Mouse (Mus musculus): Measurements from ENCODE around the gene Nrxn2. TPM values are rescaled to one million over a fixed set of nuclear protein-coding genes. Genes with fewer than 3 reads are reported as not detected.

Gene Nrxn2
- total and polyA plus RNA-seq, 3 experiments = 0.03 to 0.16 TPM; not detected in 1

GRCm38 (mm10) chr19:6510546-6510945 lies 92.0 kb downstream of the Nrxn2 start:
- Histone ChIP-seq H3K4me1 (ENCODE audit: insufficient read depth, low read depth, low read length) (peaks cover 2% of the 10 kb centered on the region; the same call in 1 of the 2 replicates), H3K4me3 (ENCODE audit: low read depth, low read length) (no peak overlapping the region), H3K36me3 (replicated peaks) (no peaks in the 10 kb centered on the region), H3K27me3 (ENCODE audit: insufficient read depth, low read length) (peaks cover 18% of the 10 kb centered on the region), H3K9me3 (replicated peaks) (no peaks in the 10 kb centered on the region)
- TF ChIP-seq POLR2AphosphoS5 (IDR thresholded peaks at IDR 0.05; ENCODE audit: insufficient replicate concordance, low read depth, low read length) (no peak), GATA1 (IDR thresholded peaks at IDR 0.05; ENCODE audit: borderline replicate concordance, low read length) (no peak), TAL1 (conservative IDR thresholded peaks at IDR 0.05; ENCODE audit: low read depth, low read length) (no peak), GATA2 (IDR thresholded peaks at IDR 0.05; ENCODE audit: borderline replicate concordance, low read depth, low read length) (no peak), CTCF (IDR thresholded peaks at IDR 0.05; ENCODE audit: low read depth, low read length) (no peak)
- ATAC-seq (ENCODE audit: extremely low read depth, insufficient number of reproducible peaks, low FRiP score, poor library complexity, severe bottlenecking) = no peak
- DNase-seq (ENCODE audit: low spot score) = no peak

DNA sequence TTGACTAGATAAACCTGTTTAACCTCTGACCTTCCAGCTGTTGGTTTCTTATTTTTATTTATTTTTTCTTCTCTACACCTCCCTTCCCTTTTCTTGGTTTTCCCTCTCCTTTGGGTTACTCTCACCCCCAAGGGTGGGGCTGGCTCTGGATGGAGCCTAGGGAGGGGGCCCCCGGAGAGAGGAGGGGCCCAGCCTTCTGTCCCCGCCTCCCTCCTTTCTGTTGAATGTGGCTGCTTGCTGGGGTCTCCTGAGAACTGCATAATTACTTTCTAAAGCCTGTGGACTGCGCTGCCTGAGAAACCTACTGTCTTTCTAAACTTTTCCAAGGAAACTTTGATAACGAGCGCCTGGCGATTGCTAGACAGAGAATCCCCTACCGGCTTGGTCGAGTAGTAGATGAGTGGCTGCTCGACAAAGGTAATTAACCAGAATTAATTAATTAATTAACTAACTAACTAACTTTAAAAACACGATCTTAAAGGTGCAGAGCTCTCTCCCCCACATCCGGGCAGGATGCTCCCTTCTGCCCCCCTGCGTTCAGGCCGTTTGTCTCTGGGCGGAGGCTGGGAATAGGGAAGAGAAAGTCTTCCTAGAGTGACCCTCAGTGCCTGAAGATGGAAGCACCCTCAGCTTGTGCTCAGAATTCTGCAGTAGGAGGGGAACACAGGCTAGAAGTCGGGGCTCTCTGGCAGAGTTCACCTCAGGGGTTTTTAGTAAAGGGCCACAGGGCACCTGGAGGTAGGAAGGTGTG lies 95.0 kb downstream of the Nrxn2 start:
- Histone ChIP-seq H3K4me1 (ENCODE audit: insufficient read depth, low read depth, low read length) (no peaks in the 10 kb centered on the region), H3K4me3 (ENCODE audit: low read depth, low read length) (no peak overlapping the region), H3K27me3 (ENCODE audit: insufficient read depth, low read length) (peaks cover 6% of the 10 kb centered on the region; the same call in 1 of the 2 replicates), H3K9me3 (replicated peaks) (no peaks in the 10 kb centered on the region), H3K36me3 (replicated peaks) (no peaks in the 10 kb centered on the region)
- TF ChIP-seq GATA2 (IDR thresholded peaks at IDR 0.05; ENCODE audit: borderline replicate concordance, low read depth, low read length) (no peak), POLR2AphosphoS5 (IDR thresholded peaks at IDR 0.05; ENCODE audit: insufficient replicate concordance, low read depth, low read length) (no peak), GATA1 (IDR thresholded peaks at IDR 0.05; ENCODE audit: borderline replicate concordance, low read length) (no peak), CTCF (IDR thresholded peaks at IDR 0.05; ENCODE audit: low read depth, low read length) (no peak), TAL1 (conservative IDR thresholded peaks at IDR 0.05; ENCODE audit: low read depth, low read length) (no peak)
- ATAC-seq (ENCODE audit: extremely low read depth, insufficient number of reproducible peaks, low FRiP score, poor library complexity, severe bottlenecking) (no peak), DNase-seq (ENCODE audit: low spot score) (no peak)

DNA sequence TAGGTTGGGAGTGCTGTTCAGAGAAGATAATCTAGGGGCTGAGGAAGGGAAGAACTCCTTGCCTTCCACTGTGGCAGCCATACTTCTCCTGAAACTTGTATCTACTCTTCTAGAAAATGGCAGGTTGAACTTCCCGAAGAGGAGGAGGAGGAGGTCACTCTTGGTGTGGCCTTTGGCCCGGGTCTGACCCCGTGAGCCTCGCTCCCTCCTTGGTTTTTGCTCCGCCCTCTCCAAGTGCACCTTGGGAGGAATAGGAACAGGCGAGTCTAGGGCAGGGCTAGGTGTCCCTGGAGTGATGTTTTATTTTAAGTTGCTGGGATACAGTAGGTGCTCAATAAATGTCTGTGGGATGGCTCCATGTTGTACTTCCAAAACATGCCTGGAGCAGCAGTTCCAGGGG lies 96.4 kb downstream of the Nrxn2 start:
- no peaks in the 10 kb centered on the region for H3K4me1 ChIP-seq (ENCODE audit: insufficient read depth, low read depth, low read length)
- no peak overlapping the region for H3K4me3 ChIP-seq (ENCODE audit: low read depth, low read length)
- no peak for ATAC-seq (ENCODE audit: extremely low read depth, insufficient number of reproducible peaks, low FRiP score, poor library complexity, severe bottlenecking)
- peaks cover 2% of the 10 kb centered on the region; the same call in 1 of the 2 replicates for H3K27me3 ChIP-seq (ENCODE audit: insufficient read depth, low read length)
- H3K9me3 ChIP-seq (replicated peaks) = no peaks in the 10 kb centered on the region
- no peaks in the 10 kb centered on the region for H3K36me3 ChIP-seq (replicated peaks)
- DNase-seq (ENCODE audit: low spot score) = no peak
- TF ChIP-seq CTCF (IDR thresholded peaks at IDR 0.05; ENCODE audit: low read depth, low read length) = no peak

- Histone ChIP-seq H3K36me3 (replicated peaks) (no peaks in the 10 kb centered on the region), H3K27me3 (ENCODE audit: insufficient read depth, low read length) (peaks cover 5% of the 10 kb centered on the region; the same call in 1 of the 2 replicates), H3K9me3 (replicated peaks) (no peaks in the 10 kb centered on the region), H3K4me3 (ENCODE audit: low read depth, low read length) (no peak overlapping the region), H3K4me1 (ENCODE audit: insufficient read depth, low read depth, low read length) (no peaks in the 10 kb centered on the region)
- DNase-seq (ENCODE audit: low spot score) (no peak), ATAC-seq (ENCODE audit: extremely low read depth, insufficient number of reproducible peaks, low FRiP score, poor library complexity, severe bottlenecking) (no peak)
- TF ChIP-seq GATA2 (IDR thresholded peaks at IDR 0.05; ENCODE audit: borderline replicate concordance, low read depth, low read length) (no peak), TAL1 (conservative IDR thresholded peaks at IDR 0.05; ENCODE audit: low read depth, low read length) (no peak), CTCF (IDR thresholded peaks at IDR 0.05; ENCODE audit: low read depth, low read length) (no peak), POLR2AphosphoS5 (IDR thresholded peaks at IDR 0.05; ENCODE audit: insufficient replicate concordance, low read depth, low read length) (no peak), GATA1 (IDR thresholded peaks at IDR 0.05; ENCODE audit: borderline replicate concordance, low read length) (no peak)
Measured at GRCm38 (mm10) chr19:6515448-6515847, 96.9 kb downstream of the Nrxn2 start.

- H3K27me3 ChIP-seq (ENCODE audit: insufficient read depth, low read length) = peaks cover 7% of the 10 kb centered on the region; the same call in 1 of the 2 replicates
- DNase-seq (ENCODE audit: low spot score) (no peak), ATAC-seq (ENCODE audit: extremely low read depth, insufficient number of reproducible peaks, low FRiP score, poor library complexity, severe bottlenecking) (no peak)
- H3K4me1 ChIP-seq (ENCODE audit: insufficient read depth, low read depth, low read length) = no peaks in the 10 kb centered on the region
- TF ChIP-seq TAL1 (conservative IDR thresholded peaks at IDR 0.05; ENCODE audit: low read depth, low read length) (no peak), POLR2AphosphoS5 (IDR thresholded peaks at IDR 0.05; ENCODE audit: insufficient replicate concordance, low read depth, low read length) (no peak), CTCF (IDR thresholded peaks at IDR 0.05; ENCODE audit: low read depth, low read length) (no peak), GATA2 (IDR thresholded peaks at IDR 0.05; ENCODE audit: borderline replicate concordance, low read depth, low read length) (no peak), GATA1 (IDR thresholded peaks at IDR 0.05; ENCODE audit: borderline replicate concordance, low read length) (no peak)
- H3K36me3 ChIP-seq (replicated peaks) = no peaks in the 10 kb centered on the region
- no peaks in the 10 kb centered on the region for H3K9me3 ChIP-seq (replicated peaks)
- no peak overlapping the region for H3K4me3 ChIP-seq (ENCODE audit: low read depth, low read length)
Measured at GRCm38 (mm10) chr19:6516153-6516552, 97.6 kb downstream of the Nrxn2 start.

DNA sequence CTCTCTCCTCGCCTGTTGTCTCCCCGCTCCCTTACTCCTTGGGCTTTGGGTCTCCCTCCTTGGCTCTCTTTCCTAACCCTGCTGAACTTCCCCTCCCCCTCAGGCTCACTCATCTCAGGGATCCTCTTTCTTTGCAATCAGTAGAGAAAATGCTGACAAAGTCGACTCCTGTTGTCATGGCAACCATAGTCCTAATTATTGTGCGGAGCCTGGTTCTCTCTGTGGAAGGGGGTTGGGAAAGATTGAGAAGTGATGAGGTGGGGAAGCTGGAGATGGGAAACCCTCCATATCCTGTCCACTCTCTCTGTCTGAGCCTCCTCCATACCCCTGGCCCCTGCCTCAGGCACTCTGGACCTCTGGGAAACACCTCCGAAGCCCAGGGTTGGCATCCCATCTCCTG lies 100.1 kb downstream of the Nrxn2 start:
- H3K27me3 ChIP-seq (ENCODE audit: insufficient read depth, low read length) = peaks cover 5% of the 10 kb centered on the region; the same call in 1 of the 2 replicates
- ATAC-seq (ENCODE audit: extremely low read depth, insufficient number of reproducible peaks, low FRiP score, poor library complexity, severe bottlenecking) = no peak
- H3K4me1 ChIP-seq (ENCODE audit: insufficient read depth, low read depth, low read length) = no peaks in the 10 kb centered on the region; the same call in 1 of the 2 replicates
- H3K4me3 ChIP-seq (ENCODE audit: low read depth, low read length) = no peak overlapping the region
- no peaks in the 10 kb centered on the region for H3K36me3 ChIP-seq (replicated peaks)
- DNase-seq (ENCODE audit: low spot score) = no peak
- TF ChIP-seq GATA1 (IDR thresholded peaks at IDR 0.05; ENCODE audit: borderline replicate concordance, low read length) (no peak), CTCF (IDR thresholded peaks at IDR 0.05; ENCODE audit: low read depth, low read length) (no peak), GATA2 (IDR thresholded peaks at IDR 0.05; ENCODE audit: borderline replicate concordance, low read depth, low read length) (no peak), TAL1 (conservative IDR thresholded peaks at IDR 0.05; ENCODE audit: low read depth, low read length) (no peak), POLR2AphosphoS5 (IDR thresholded peaks at IDR 0.05; ENCODE audit: insufficient replicate concordance, low read depth, low read length) (no peak)
- no peaks in the 10 kb centered on the region for H3K9me3 ChIP-seq (replicated peaks)

Data from G1E (cell line).